ENCODE assay signal across 11 mouse cellular contexts in genomic region chr4:154471447-154472101, GRCm38 (mm10).
DNase-seq lines count a peak whose midpoint lies in the region; ATAC-seq and TF ChIP-seq lines count a peak whose summit lies in the region.
"Had no signal": no experiment of that assay in that cellular context is flagged by ENCODE, and none has a peak within 500 bp of the region (broad histone marks: within the 10 kb centered on the region; RNA-seq: fewer than 3 reads in every experiment).

No protein-coding gene starts in this region.

- 9% methylated on average over 17 of the region's 17 CpGs for WGBS in hindbrain, embryonic 13.5 days
- 3% methylated on average over 17 of the region's 17 CpGs for WGBS in midbrain, embryonic 13.5 days

- no peaks in the 10 kb centered on the region for H3K36me3 ChIP-seq in ES-E14 (ENCODE audit: control insufficient read depth, insufficient read depth, low read length, poor library complexity, severe bottlenecking)
- no peaks in the 10 kb centered on the region for H3K36me3 ChIP-seq in hindbrain, embryonic 13.5 days
- H3K36me3 ChIP-seq in midbrain, embryonic 13.5 days = no peaks in the 10 kb centered on the region
- H3K36me3 ChIP-seq: G1E; heart, embryonic 15.5 days had no signal

- DNase-seq in ES-E14 (ENCODE audit: low read depth, low spot score) = no peak
- peak; percentile 89 for DNase-seq in embryo, embryonic 10 days (ENCODE audit: low spot score)
- DNase-seq in left cerebral cortex, postnatal 36 days (ENCODE audit: low spot score in 2 of 2) = no peak
- DNase-seq in thymus, postnatal 10 days (ENCODE audit: low spot score in 2 of 2) = no peak
- DNase-seq in left cerebral cortex, adult 9 months (ENCODE audit: low spot score in 2 of 2) = no peak
- DNase-seq: right cerebral cortex, adult 18-20 months had no signal

- ATAC-seq in hindbrain, embryonic 13.5 days (ENCODE audit: low FRiP score) = no peak
- ATAC-seq in midbrain, embryonic 13.5 days = peak; percentile 70
- ATAC-seq in activated CD4-positive, CD25-positive, alpha-beta regulatory T cell, adult 4 months = no peak

- no peak overlapping the region for H3K27ac ChIP-seq in ES-E14 (ENCODE audit: insufficient read depth, low read depth, low read length, poor library complexity, severe bottlenecking)
- peak overlapping the region; percentile 66; the same call in 1 of the 2 replicates for H3K27ac ChIP-seq in hindbrain, embryonic 13.5 days
- H3K27ac ChIP-seq in midbrain, embryonic 13.5 days = peak overlapping the region; percentile 47; the same call in 1 of the 2 replicates
- H3K27ac ChIP-seq: heart, embryonic 15.5 days had no signal

- in situ Hi-C loops in ES-E14 (cut with MboI; ENCODE audit: low sequenced_read_pairs in 2 of 2, unreplicated experiment in 2 of 2) = no loop called here

- no peak overlapping the region for H3K9ac ChIP-seq in ES-E14 (ENCODE audit: insufficient read depth, low read depth, low read length, poor library complexity, severe bottlenecking)
- no peak overlapping the region for H3K9ac ChIP-seq in hindbrain, embryonic 13.5 days
- H3K9ac ChIP-seq in midbrain, embryonic 13.5 days (replicated peaks) = no peak overlapping the region
- H3K9ac ChIP-seq: heart, embryonic 15.5 days had no signal

- no peak overlapping the region for H3K4me3 ChIP-seq in ES-E14 (ENCODE audit: insufficient read depth in 1 of 2, low read depth in 1 of 2, low read length in 2 of 2, poor library complexity in 1 of 2, severe bottlenecking in 1 of 2)
- H3K4me3 ChIP-seq in hindbrain, embryonic 13.5 days = no peak overlapping the region
- H3K4me3 ChIP-seq in midbrain, embryonic 13.5 days (replicated peaks) = no peak overlapping the region
- H3K4me3 ChIP-seq: heart, embryonic 15.5 days had no signal

- H3K27me3 ChIP-seq in hindbrain, embryonic 13.5 days = peaks cover 92% of the 10 kb centered on the region
- peaks cover 87% of the 10 kb centered on the region for H3K27me3 ChIP-seq in midbrain, embryonic 13.5 days

- 0 out of 2 replicates have a peak overlapping the region, but pooled peaks have one; percentile 6 for H3K4me2 ChIP-seq in hindbrain, embryonic 13.5 days
- H3K4me2 ChIP-seq in midbrain, embryonic 13.5 days (replicated peaks) = peak overlapping the region; percentile 34
- H3K4me2 ChIP-seq: heart, embryonic 15.5 days had no signal

- H3K9me3 ChIP-seq in ES-E14 (ENCODE audit: control insufficient read depth, insufficient read depth, low read depth, low read length) = no peaks in the 10 kb centered on the region
- no peaks in the 10 kb centered on the region for H3K9me3 ChIP-seq in hindbrain, embryonic 13.5 days
- no peaks in the 10 kb centered on the region for H3K9me3 ChIP-seq in midbrain, embryonic 13.5 days
- H3K9me3 ChIP-seq: heart, embryonic 15.5 days had no signal

- intact Hi-C loops in left cerebral cortex, postnatal 36 days (cut with DNase I) = no loop called here

- H3K4me1 ChIP-seq in ES-E14 (ENCODE audit: control insufficient read depth in 2 of 2, insufficient read depth in 2 of 2, low read length in 2 of 2, poor library complexity in 1 of 2) = no peaks in the 10 kb centered on the region
- H3K4me1 ChIP-seq in hindbrain, embryonic 13.5 days (replicated peaks) = peaks cover 42% of the 10 kb centered on the region
- peaks cover 37% of the 10 kb centered on the region for H3K4me1 ChIP-seq in midbrain, embryonic 13.5 days (replicated peaks)

TF ChIP-seq in ES-E14, 5 proteins besides CTCF, POLR2A, EP300 and RAD21:
- TF ChIP-seq CHD2 (IDR thresholded peaks at IDR 0.05; ENCODE audit: low read depth, low read length) = no peak
- peak; percentile 36; the same call in 1 of the 2 replicates for TF ChIP-seq MAFK (IDR thresholded peaks at IDR 0.05; ENCODE audit: insufficient read depth, low read depth, low read length)
